ENCODE assay signal across 21 mouse cellular contexts in genomic region chr9:119743312-119743711, GRCm38 (mm10). TPM values are rescaled to one million over a fixed set of nuclear protein-coding genes. Genes with fewer than 3 reads are reported as not detected.
DNase-seq lines count a peak whose midpoint lies in the region; ATAC-seq and TF ChIP-seq lines count a peak whose summit lies in the region.
"Had no signal": no experiment of that assay in that cellular context is flagged by ENCODE, and none has a peak within 500 bp of the region (broad histone marks: within the 10 kb centered on the region; RNA-seq: fewer than 3 reads in every experiment).

No protein-coding gene starts in this region.

- no peak for ATAC-seq in Patski
- ATAC-seq in forebrain, embryonic 16.5 days, result no peak
- ATAC-seq: midbrain, embryonic 15.5 days had no signal

- in situ Hi-C loops in Patski (cut with MboI; ENCODE audit: low pct_unique_long_range_greater_than_20kb), result no loop called here

- 68% methylated on average over 3 of the region's 3 CpGs for WGBS in spleen, adult 2 months
- WGBS in forebrain, embryonic 16.5 days, result 93% methylated on average over 3 of the region's 3 CpGs

- TF ChIP-seq POLR2A in spleen, adult 2 months (IDR thresholded peaks at IDR 0.05; ENCODE audit: low read depth, low read length), result no peak

- H3K4me1 ChIP-seq in spleen, adult 2 months (ENCODE audit: control insufficient read depth, insufficient read depth, insufficient read length), result peaks cover 19% of the 10 kb centered on the region; the same call in 1 of the 2 replicates
- no peaks in the 10 kb centered on the region for H3K4me1 ChIP-seq in forebrain, embryonic 16.5 days (replicated peaks; ENCODE audit: control insufficient read depth, insufficient read depth, low read length)
- H3K4me1 ChIP-seq: embryonic facial prominence, embryonic 15.5 days; limb, embryonic 15.5 days; midbrain, embryonic 15.5 days had no signal

- H3K27me3 ChIP-seq in spleen, adult 2 months (ENCODE audit: control insufficient read depth, insufficient read depth, low read length), result no peaks in the 10 kb centered on the region
- no peaks in the 10 kb centered on the region for H3K27me3 ChIP-seq in Patski
- no peaks in the 10 kb centered on the region for H3K27me3 ChIP-seq in forebrain, embryonic 16.5 days (replicated peaks; ENCODE audit: control insufficient read depth, insufficient read depth, low read length)
- H3K27me3 ChIP-seq: embryonic facial prominence, embryonic 15.5 days; limb, embryonic 15.5 days; midbrain, embryonic 15.5 days had no signal

- no peak overlapping the region for H3K4me2 ChIP-seq in forebrain, embryonic 16.5 days (ENCODE audit: low read length)
- H3K4me2 ChIP-seq: embryonic facial prominence, embryonic 15.5 days; limb, embryonic 15.5 days; midbrain, embryonic 15.5 days had no signal

- H3K9ac ChIP-seq in forebrain, embryonic 16.5 days (replicated peaks; ENCODE audit: low read depth, low read length), result no peak overlapping the region
- H3K9ac ChIP-seq: embryonic facial prominence, embryonic 15.5 days; limb, embryonic 15.5 days; midbrain, embryonic 15.5 days had no signal

- CTCF ChIA-PET in Patski (lab: Charles Lee), result no interaction called here

- H3K27ac ChIP-seq in spleen, adult 2 months (ENCODE audit: insufficient read depth, low read length), result 0 out of 2 replicates have a peak overlapping the region, but pooled peaks have one; percentile 5
- no peak overlapping the region for H3K27ac ChIP-seq in forebrain, embryonic 16.5 days (ENCODE audit: low read length)
- H3K27ac ChIP-seq: embryonic facial prominence, embryonic 15.5 days; limb, embryonic 15.5 days; midbrain, embryonic 15.5 days had no signal

- TF ChIP-seq CTCF in spleen, adult 2 months (IDR thresholded peaks at IDR 0.05; ENCODE audit: extremely low read depth, insufficient read depth, insufficient read length, insufficient replicate concordance), result no peak
- no peak for TF ChIP-seq CTCF in Patski (IDR thresholded peaks at IDR 0.05)

- POLR2A ChIA-PET in Patski (lab: Charles Lee), result no interaction called here

- H3K36me3 ChIP-seq in spleen, adult 2 months (ENCODE audit: control insufficient read depth, insufficient read depth, low read length), result no peaks in the 10 kb centered on the region
- no peaks in the 10 kb centered on the region for H3K36me3 ChIP-seq in forebrain, embryonic 16.5 days (ENCODE audit: control insufficient read depth, insufficient read depth)
- H3K36me3 ChIP-seq: embryonic facial prominence, embryonic 15.5 days; G1E; limb, embryonic 15.5 days; midbrain, embryonic 15.5 days had no signal

- H3K9me3 ChIP-seq in forebrain, embryonic 16.5 days (ENCODE audit: control insufficient read depth, low read length), result no peaks in the 10 kb centered on the region
- H3K9me3 ChIP-seq: embryonic facial prominence, embryonic 15.5 days; limb, embryonic 15.5 days; midbrain, embryonic 15.5 days had no signal

- DNase-seq in adrenal gland, postnatal 14 days, result peak; percentile 10
- DNase-seq in adrenal gland, adult 18-20 months (ENCODE audit: low spot score in 2 of 2), result no peak
- DNase-seq in spleen, adult 2 months (ENCODE audit: low read depth in 1 of 2, low spot score in 2 of 2), result no peak
- no peak for DNase-seq in spleen, postnatal 4 days (ENCODE audit: low spot score in 2 of 2)
- peak; percentile 34 for DNase-seq in Patski (ENCODE audit: low read depth, low spot score)
- no peak for DNase-seq in gastrocnemius, postnatal 25 days
- DNase-seq: adrenal gland, postnatal 25 days; cerebellum, adult 2 months; cerebellum, postnatal 36 days; gastrocnemius, postnatal 10 days; kidney, postnatal 14 days had no signal

- H3K4me3 ChIP-seq in spleen, adult 2 months (ENCODE audit: extremely low read depth, insufficient read depth, insufficient read length), result no peak overlapping the region
- H3K4me3 ChIP-seq in forebrain, embryonic 16.5 days (replicated peaks; ENCODE audit: low read length), result no peak overlapping the region
- H3K4me3 ChIP-seq: embryonic facial prominence, embryonic 15.5 days; limb, embryonic 15.5 days; midbrain, embryonic 15.5 days had no signal

RNA-seq across cellular contexts. Expression of gene Scn10a, which starts 24.2 kb away (rescaled TPM):
- not detected in 2 replicates for total RNA-seq in adrenal gland, postnatal 14 days (2021)
- not detected for total RNA-seq in adrenal gland, adult 18-20 months (2021)
- polyA plus RNA-seq in spleen, adult 2 months (2012; rRNA removed), result not detected in 2 replicates
- 0.08 TPM for polyA plus RNA-seq in Patski (2021)
- total RNA-seq in gastrocnemius, postnatal 25 days (2021), result not detected
- polyA plus RNA-seq in forebrain, embryonic 16.5 days (2015; fragmentation: Nextera tagmentation; extraction: Ambion mirVana), result 0.09 and 0.20 TPM in 2 replicates
- total RNA-seq: adrenal gland, postnatal 25 days; gastrocnemius, postnatal 10 days; layer of hippocampus, adult 8-10 months; megakaryocyte-erythroid progenitor cell, adult 5-6 weeks; neutrophil, adult 5-6 weeks had no signal
- polyA plus RNA-seq: cerebellum, adult 2 months; G1E; inflammation-experienced regulatory T-cells, adult 6 months; kidney, adult 2 months; limb, embryonic 15.5 days; midbrain, embryonic 15.5 days had no signal

Comparison
In these comparisons a context has a peak if more than half of its experiments do, and no peak if none do; other contexts are left out.
1. DNase-seq: peak in adrenal gland, postnatal 14 days (single experiment) and Patski (single experiment); none in adrenal gland, adult 18-20 months (0 of 2), spleen, adult 2 months (0 of 2), spleen, postnatal 4 days (0 of 2) and gastrocnemius, postnatal 25 days (single experiment).